Mouse (Mus musculus) urinary bladder, postnatal 4 days (tissue): ENCODE results near the gene Dgke.
"Not testable (repeated sequence)": the region's sequence is repeated elsewhere in the genome, so short reads cannot be mapped to it uniquely, and the experiment has no call there.

Source experiments
- DNase-seq, 2 experiments: peaks; one replicate each; pipeline ENCODE4 v3.0.0; 2021 to 2022; ENCODE audit warnings: low spot score in 2 of 2

Dgke gene

GRCm38 (mm10) chr11:89003078-89003477 is 63.6 kb downstream of the Dgke start:
- DNase-seq = no peak

DNA sequence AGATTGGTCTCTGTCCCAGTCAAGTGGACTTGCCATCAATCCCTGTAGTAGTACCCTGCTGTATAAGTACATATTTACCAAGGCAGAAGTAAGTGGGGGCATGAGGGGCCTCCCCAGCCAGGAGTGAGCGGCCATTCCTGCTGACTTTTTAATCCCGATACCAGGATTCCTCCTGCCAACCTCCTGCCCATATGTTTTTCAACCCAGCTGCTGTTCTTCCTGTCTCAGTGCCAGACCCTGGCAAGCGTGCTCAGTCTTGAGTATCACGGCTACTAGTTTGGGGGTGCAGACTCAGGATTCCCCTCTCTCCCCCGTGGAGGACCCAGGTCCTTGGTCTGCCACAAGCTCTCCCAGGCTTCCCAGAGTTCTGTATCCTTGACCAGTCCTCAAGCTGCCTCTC is 64.0 kb downstream of the Dgke start:
- DNase-seq = no peak

DNA sequence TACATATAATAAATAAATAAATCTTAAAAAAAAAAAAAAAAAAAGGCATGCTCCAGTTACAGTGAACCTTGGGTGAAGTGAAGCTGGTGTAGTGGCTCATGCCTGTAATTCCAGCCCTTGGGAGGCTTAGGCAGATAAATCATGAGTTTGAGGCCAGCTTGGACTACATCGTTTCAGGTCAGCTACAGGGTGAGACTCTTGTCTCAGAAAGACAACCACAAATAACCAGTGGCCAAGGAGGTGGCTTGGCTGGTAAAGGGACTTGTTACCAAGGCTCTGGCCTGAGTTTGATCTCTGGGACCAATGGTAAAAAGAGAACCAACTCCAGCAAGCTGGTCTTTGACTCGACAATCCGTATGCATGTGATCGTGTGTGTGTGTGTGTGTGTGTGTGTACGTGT is 64.6 kb downstream of the Dgke start:
- no peak for DNase-seq

GRCm38 (mm10) chr11:89001569-89001968 is 65.1 kb downstream of the Dgke start:
- no peak for DNase-seq

- no peak for DNase-seq
Measured at GRCm38 (mm10) chr11:89000527-89000819, 66.2 kb downstream of the Dgke start.

- no peak for DNase-seq
Measured at GRCm38 (mm10) chr11:88999723-89000526, 66.7 kb downstream of the Dgke start.

GRCm38 (mm10) chr11:88998974-88999722 is 67.5 kb downstream of the Dgke start, which contains the start of gene Trim25:
Gene Trim25, plus strand, starts transcription at chr11:88999376.
- peak; percentile 87 to 91 for DNase-seq

GRCm38 (mm10) chr11:88998406-88998805 is 68.2 kb downstream of the Dgke start:
- DNase-seq = no peak

DNA sequence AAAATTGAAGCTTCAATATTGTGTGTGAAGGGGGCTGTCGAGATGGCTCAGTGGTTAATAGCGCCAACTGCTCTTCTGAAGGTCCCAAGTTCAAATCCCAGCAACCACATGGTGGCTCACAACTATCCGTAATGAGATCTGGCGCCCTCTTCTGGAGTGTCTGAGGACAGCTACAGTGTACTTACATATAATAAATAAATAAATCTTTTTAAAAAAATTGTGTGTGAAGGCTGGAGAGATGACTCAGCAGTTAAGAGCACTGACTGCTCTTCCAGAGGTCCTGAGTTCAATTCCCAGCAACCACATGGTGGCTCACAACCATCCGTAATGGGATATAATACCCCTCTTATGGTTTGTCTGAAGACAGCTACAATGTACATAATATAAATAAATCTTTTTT is 69.3 kb downstream of the Dgke start:
- DNase-seq = not testable (repeated sequence)

DNA sequence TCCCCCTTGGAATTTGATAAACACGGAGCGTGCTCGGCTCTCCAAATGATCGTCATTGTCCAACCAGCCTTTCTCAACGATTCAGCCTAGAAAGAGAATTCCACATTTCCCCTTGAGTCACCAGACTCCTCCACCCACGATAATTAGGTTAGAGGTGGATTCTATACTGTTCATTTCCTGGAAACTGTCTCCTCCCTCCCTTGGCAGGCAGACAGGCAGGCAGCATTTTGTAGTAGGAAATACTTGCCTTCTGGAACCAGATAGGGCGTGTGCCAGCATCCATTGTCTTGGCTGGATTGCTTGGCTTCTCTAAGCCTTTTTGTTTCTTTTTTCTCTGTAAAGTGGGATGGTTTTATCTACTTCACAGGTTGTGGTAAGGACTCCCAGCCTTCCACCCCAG is 70.2 kb downstream of the Dgke start:
- no peak for DNase-seq

- no peak for DNase-seq
Measured at GRCm38 (mm10) chr11:88995616-88996015, 71.0 kb downstream of the Dgke start.

- no peak for DNase-seq
Measured at GRCm38 (mm10) chr11:88994492-88994891, 72.2 kb downstream of the Dgke start.

GRCm38 (mm10) chr11:88993625-88994024 is 73.0 kb downstream of the Dgke start:
- no peak for DNase-seq

DNA sequence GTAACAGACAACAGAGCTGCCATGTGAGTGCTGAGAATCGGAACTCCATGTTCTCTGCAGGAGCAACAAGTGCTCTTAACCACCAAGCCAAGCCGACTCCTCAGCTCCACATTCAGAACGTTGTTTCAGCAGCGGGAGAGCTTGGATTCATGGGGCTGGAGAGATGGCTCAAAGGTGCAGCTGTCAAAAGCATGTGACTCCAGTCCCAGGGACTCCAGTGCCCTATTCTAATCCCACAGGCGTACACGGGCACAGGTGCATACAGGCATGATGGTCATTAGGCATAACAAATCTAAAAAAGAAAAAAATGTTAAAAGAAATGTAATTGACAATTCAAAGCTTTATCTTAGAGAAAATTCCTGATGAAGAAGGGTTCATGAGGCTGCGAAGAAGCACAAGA is 73.5 kb downstream of the Dgke start:
- DNase-seq = no peak

GRCm38 (mm10) chr11:88989530-88989929 is 77.1 kb downstream of the Dgke start:
- no peak for DNase-seq

- DNase-seq = no peak
Measured at GRCm38 (mm10) chr11:88988956-88989355, 77.7 kb downstream of the Dgke start.

GRCm38 (mm10) chr11:88986616-88987015 is 80.0 kb downstream of the Dgke start:
- DNase-seq = no peak
